Mouse (Mus musculus) limb, embryonic 11.5 days (tissue): ENCODE measurements around the gene Smyd3. TPM values are rescaled to one million over a fixed set of nuclear protein-coding genes. Genes with fewer than 3 reads are reported as not detected.

Experiments used
- ATAC-seq: fragments of 200-750 bp; cut with Nextera tagmentation; 2 replicates; pipeline ENCODE4 v1.8.0; 2017; ENCODE audit warnings: low read depth; ENCODE audit not compliant: insufficient number of reproducible peaks, low FRiP score, low TSS enrichment
- DNase-seq: peaks from one replicate; pipeline ENCODE4 v3.0.0-alpha.2; 2015; ENCODE audit warnings: low spot score
- H3K27ac ChIP-seq: fragments of 300-500 bp; sonication (generic); replicated peaks from 2 replicates; pipeline ENCODE4 v1.5.1; 2014; ENCODE audit warnings: low read depth, mild to moderate bottlenecking, low read length
- H3K27me3 ChIP-seq: fragments of 300-500 bp; sonication (generic); 2 replicates; pipeline ENCODE4 v1.6.1; 2014; ENCODE audit warnings: mild to moderate bottlenecking, low read length, mixed read lengths; ENCODE audit not compliant: control insufficient read depth, insufficient read depth
- H3K36me3 ChIP-seq: fragments of 300-500 bp; sonication (generic); 2 replicates; pipeline ENCODE4 v1.6.1; 2014; ENCODE audit warnings: mild to moderate bottlenecking, low read length, moderate library complexity, mixed read lengths; ENCODE audit not compliant: control insufficient read depth, insufficient read depth
- H3K4me1 ChIP-seq: fragments of 300-500 bp; sonication (generic); 2 replicates; pipeline ENCODE4 v1.6.1; 2014; ENCODE audit warnings: low read length, mixed read lengths; ENCODE audit not compliant: control insufficient read depth, insufficient read depth
- H3K4me2 ChIP-seq: fragments of 300-500 bp; sonication (generic); 2 replicates; pipeline ENCODE4 v1.6.1; 2014; ENCODE audit warnings: low read depth, mild to moderate bottlenecking, moderate library complexity; ENCODE audit not compliant: severe bottlenecking
- H3K4me3 ChIP-seq: fragments of 300-500 bp; sonication (generic); 2 replicates; pipeline ENCODE4 v1.5.1; 2014; ENCODE audit warnings: low read depth, low read length
- H3K9ac ChIP-seq: fragments of 300-500 bp; sonication (generic); 2 replicates; pipeline ENCODE4 v1.6.1; 2014; ENCODE audit warnings: mild to moderate bottlenecking, low read length
- H3K9me3 ChIP-seq: fragments of 300-500 bp; sonication (generic); 2 replicates; pipeline ENCODE4 v1.6.1; 2016; ENCODE audit warnings: low read length; ENCODE audit not compliant: control insufficient read depth
- WGBS: fragments of 180-500 bp; shearing (Covaris S2); extraction: QIAGEN DNeasy Blood & Tissue Kit; methylation state at CpG from one replicate; pipeline ENCODE4 v1.1.7; 2014; 5-methylcytosine and 5-hydroxymethylcytosine counted together
- polyA plus RNA-seq: library from polyadenylated mRNA; unstranded; fragments of >200 nt; fragmentation: Nextera tagmentation; extraction: Ambion mirVana; gene quantifications from 2 replicates; pipeline ENCODE4 v1.2.1, GENCODE M21; 2014

Gene Smyd3
- polyA plus RNA-seq, 1 experiment from 2014 or later = 25.6 TPM

GRCm38 (mm10) chr1:179032947-179033346 lies 484.9 kb downstream of the Smyd3 start:
- DNase-seq (no peak), ATAC-seq (no peak)
- Histone ChIP-seq H3K9ac (no peak overlapping the region), H3K27ac (no peak overlapping the region), H3K4me1 (no peaks in the 10 kb centered on the region), H3K4me3 (no peak overlapping the region), H3K27me3 (no peaks in the 10 kb centered on the region), H3K9me3 (no peaks in the 10 kb centered on the region), H3K36me3 (no peaks in the 10 kb centered on the region), H3K4me2 (no peak overlapping the region)
- WGBS = 90% methylated on average over 2 of the region's 2 CpGs

DNA sequence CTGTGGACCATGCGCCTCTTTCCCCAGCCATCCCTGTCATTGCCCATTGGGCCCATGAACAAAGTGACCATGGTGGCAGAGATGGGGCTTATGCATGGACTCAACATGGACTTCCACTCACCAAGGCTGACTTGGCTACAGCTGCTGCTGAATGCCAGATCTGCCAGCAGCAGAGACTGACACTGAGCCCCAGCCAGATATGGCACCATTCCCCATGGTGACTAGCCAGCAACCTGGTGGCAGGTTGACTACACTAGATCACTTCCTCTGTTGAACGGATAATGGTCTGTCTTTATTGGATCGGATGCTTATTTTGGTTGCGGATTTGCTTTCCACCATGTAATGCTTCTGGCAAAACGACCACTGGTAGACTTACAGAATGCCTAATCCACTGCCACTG lies 486.3 kb downstream of the Smyd3 start:
- H3K4me3 ChIP-seq = no peak overlapping the region
- ATAC-seq (no peak), DNase-seq (no peak)
- no peaks in the 10 kb centered on the region for H3K27me3 ChIP-seq
- 97% methylated on average over 5 of the region's 5 CpGs for WGBS
- H3K4me2 ChIP-seq = no peak overlapping the region
- no peaks in the 10 kb centered on the region for H3K9me3 ChIP-seq
- no peaks in the 10 kb centered on the region for H3K4me1 ChIP-seq
- H3K36me3 ChIP-seq = no peaks in the 10 kb centered on the region
- no peak overlapping the region for H3K9ac ChIP-seq
- H3K27ac ChIP-seq = no peak overlapping the region

DNA sequence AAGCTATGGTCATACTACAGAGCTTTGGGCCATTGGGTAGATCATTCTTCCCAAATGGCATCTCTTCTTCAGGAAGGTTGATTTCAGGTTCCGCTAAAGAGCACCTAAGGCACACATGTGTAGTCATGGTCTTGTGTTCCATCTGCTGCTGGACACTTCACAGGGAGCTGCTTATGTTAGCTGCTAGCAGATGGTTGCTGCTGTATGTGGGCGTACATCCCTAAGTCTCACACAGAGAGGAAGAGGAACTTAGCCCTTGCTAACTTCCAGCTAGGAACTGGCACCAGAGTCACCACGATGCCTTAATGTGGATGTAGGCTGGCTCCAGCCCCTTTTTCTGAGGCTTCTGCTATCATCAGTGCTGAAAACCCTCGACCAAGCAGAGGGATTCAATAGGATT lies 491.2 kb downstream of the Smyd3 start:
- H3K27ac ChIP-seq = no peak overlapping the region
- H3K4me3 ChIP-seq = no peak overlapping the region
- WGBS = 96% methylated on average over 4 of the region's 4 CpGs
- no peak overlapping the region for H3K4me2 ChIP-seq
- no peak for ATAC-seq
- peaks cover 2% of the 10 kb centered on the region; the same call in 1 of the 2 replicates for H3K4me1 ChIP-seq
- H3K36me3 ChIP-seq = no peaks in the 10 kb centered on the region
- no peaks in the 10 kb centered on the region for H3K27me3 ChIP-seq
- no peak for DNase-seq
- H3K9ac ChIP-seq = no peak overlapping the region
- H3K9me3 ChIP-seq = no peaks in the 10 kb centered on the region

DNA sequence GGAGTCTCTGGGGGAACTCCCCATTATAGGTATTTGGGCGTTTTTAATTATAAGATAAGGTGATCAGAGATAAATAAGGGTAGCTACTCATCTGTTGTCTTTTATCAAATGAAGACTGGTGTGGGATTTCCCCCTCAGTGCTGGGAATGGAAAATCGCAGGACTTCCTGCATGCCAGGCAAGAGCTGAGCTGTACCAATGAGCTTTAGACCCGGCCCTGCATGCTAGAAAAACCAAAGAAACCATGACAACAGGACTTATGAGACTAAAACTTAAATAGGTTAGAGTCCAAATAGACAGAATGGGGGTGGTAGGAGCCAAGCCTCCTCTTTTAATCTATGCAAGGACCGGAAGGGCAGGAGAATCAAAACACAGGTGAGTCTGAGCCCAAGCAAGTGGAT lies 492.7 kb downstream of the Smyd3 start:
- 88% methylated on average over 4 of the region's 4 CpGs for WGBS
- no peak overlapping the region for H3K4me2 ChIP-seq
- no peak overlapping the region for H3K9ac ChIP-seq
- no peaks in the 10 kb centered on the region for H3K27me3 ChIP-seq
- no peak overlapping the region for H3K4me3 ChIP-seq
- no peaks in the 10 kb centered on the region for H3K9me3 ChIP-seq
- DNase-seq (no peak), ATAC-seq (no peak)
- no peaks in the 10 kb centered on the region for H3K36me3 ChIP-seq
- H3K4me1 ChIP-seq = peaks cover 2% of the 10 kb centered on the region; the same call in 1 of the 2 replicates
- no peak overlapping the region for H3K27ac ChIP-seq

- DNase-seq (no peak), ATAC-seq (no peak)
- H3K9me3 ChIP-seq = no peaks in the 10 kb centered on the region
- no peaks in the 10 kb centered on the region for H3K27me3 ChIP-seq
- H3K4me2 ChIP-seq = no peak overlapping the region
- H3K36me3 ChIP-seq = no peaks in the 10 kb centered on the region
- 63% methylated on average over 7 of the region's 7 CpGs for WGBS
- peaks cover 2% of the 10 kb centered on the region; the same call in 1 of the 2 replicates for H3K4me1 ChIP-seq
- H3K4me3 ChIP-seq = no peak overlapping the region
- no peak overlapping the region for H3K27ac ChIP-seq
- no peak overlapping the region for H3K9ac ChIP-seq
These were observed 494.4 kb downstream of the Smyd3 start for GRCm38 (mm10) chr1:179023486-179023885.

DNA sequence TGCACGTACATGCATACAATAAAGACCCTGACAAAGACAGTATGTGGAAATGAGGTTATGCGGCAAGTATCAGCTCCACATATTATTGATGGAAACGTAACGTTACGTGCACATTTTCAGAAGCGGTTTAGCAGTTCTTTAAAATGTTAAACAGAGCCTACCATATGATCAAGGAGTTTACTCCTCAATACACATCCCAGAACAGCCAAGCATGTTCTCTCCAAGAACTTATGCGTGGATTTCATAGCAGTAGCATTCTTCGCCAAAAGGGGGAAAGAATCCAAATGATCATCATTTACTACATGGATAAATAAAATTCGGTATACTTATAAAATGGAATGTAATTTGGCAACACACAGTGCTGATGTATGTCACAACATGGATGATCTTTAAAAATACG lies 500.4 kb downstream of the Smyd3 start:
- WGBS = 95% methylated on average over 10 of the region's 10 CpGs
- H3K4me3 ChIP-seq = no peak overlapping the region
- H3K4me1 ChIP-seq = no peaks in the 10 kb centered on the region
- H3K27me3 ChIP-seq = no peaks in the 10 kb centered on the region
- H3K36me3 ChIP-seq = no peaks in the 10 kb centered on the region
- no peak overlapping the region for H3K27ac ChIP-seq
- H3K9me3 ChIP-seq = no peaks in the 10 kb centered on the region
- ATAC-seq (no peak), DNase-seq (no peak)
- no peak overlapping the region for H3K4me2 ChIP-seq
- no peak overlapping the region for H3K9ac ChIP-seq

DNA sequence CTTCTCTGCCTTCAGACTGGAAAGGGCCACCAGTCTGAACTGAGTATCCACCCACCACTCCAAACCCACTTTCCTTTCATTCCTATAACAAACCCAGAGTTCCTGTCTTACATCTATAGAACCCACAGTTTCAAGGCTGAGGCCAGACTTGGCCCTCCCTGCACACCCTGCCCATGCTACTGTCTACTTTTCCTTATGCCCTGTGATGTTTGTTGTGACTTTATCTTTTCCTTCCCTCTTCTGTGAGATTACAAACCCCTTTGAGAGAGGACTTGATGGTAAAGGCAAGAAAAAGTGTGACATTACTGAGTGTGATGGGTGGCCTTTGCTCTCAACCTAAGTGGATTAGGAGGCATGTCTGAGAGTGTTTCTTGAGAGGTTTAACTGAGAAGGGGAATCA lies 504.8 kb downstream of the Smyd3 start:
- no peaks in the 10 kb centered on the region for H3K36me3 ChIP-seq
- H3K27ac ChIP-seq = no peak overlapping the region
- 0 out of 2 replicates have a peak, but pooled peaks cover 2% of the 10 kb centered on the region for H3K4me1 ChIP-seq
- H3K27me3 ChIP-seq = no peaks in the 10 kb centered on the region
- H3K9ac ChIP-seq = no peak overlapping the region
- ATAC-seq = no peak
- H3K4me2 ChIP-seq = no peak overlapping the region
- DNase-seq = no peak
- no peaks in the 10 kb centered on the region for H3K9me3 ChIP-seq
- no peak overlapping the region for H3K4me3 ChIP-seq

DNA sequence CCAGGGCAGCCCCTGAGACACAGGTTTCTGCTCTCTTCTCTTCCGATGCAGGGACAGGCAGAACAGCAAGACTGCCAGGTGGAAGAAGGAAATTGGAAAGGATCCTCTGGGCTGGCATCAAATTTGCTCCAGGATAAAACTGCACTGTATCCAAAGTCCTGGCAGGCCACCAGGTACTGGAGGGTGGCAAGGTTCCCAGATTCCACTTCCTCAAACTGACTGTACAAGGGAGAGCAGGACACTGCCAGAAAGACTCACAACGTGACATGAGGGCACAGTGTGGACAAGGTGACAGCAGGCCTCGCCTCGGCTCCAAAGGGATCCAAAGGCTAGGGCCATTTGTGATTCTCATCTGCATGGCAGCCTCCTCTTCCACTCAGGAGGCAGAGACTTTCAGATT lies 505.6 kb downstream of the Smyd3 start:
- Histone ChIP-seq H3K9me3 (no peaks in the 10 kb centered on the region), H3K4me2 (no peak overlapping the region), H3K27me3 (no peaks in the 10 kb centered on the region), H3K4me1 (0 out of 2 replicates have a peak, but pooled peaks cover 2% of the 10 kb centered on the region), H3K27ac (no peak overlapping the region), H3K4me3 (no peak overlapping the region), H3K9ac (no peak overlapping the region), H3K36me3 (no peaks in the 10 kb centered on the region)
- ATAC-seq (no peak), DNase-seq (no peak)
- 91% methylated on average over 4 of the region's 4 CpGs for WGBS

GRCm38 (mm10) chr1:179010756-179011155 lies 507.1 kb downstream of the Smyd3 start:
- Histone ChIP-seq H3K4me1 (0 out of 2 replicates have a peak, but pooled peaks cover 2% of the 10 kb centered on the region), H3K4me2 (no peak overlapping the region), H3K36me3 (no peaks in the 10 kb centered on the region), H3K27me3 (no peaks in the 10 kb centered on the region), H3K27ac (no peak overlapping the region), H3K4me3 (no peak overlapping the region), H3K9me3 (no peaks in the 10 kb centered on the region), H3K9ac (no peak overlapping the region)
- no peak for DNase-seq
- 87% methylated on average over 3 of the region's 3 CpGs for WGBS
- no peak for ATAC-seq
